In the genomic region with DNA sequence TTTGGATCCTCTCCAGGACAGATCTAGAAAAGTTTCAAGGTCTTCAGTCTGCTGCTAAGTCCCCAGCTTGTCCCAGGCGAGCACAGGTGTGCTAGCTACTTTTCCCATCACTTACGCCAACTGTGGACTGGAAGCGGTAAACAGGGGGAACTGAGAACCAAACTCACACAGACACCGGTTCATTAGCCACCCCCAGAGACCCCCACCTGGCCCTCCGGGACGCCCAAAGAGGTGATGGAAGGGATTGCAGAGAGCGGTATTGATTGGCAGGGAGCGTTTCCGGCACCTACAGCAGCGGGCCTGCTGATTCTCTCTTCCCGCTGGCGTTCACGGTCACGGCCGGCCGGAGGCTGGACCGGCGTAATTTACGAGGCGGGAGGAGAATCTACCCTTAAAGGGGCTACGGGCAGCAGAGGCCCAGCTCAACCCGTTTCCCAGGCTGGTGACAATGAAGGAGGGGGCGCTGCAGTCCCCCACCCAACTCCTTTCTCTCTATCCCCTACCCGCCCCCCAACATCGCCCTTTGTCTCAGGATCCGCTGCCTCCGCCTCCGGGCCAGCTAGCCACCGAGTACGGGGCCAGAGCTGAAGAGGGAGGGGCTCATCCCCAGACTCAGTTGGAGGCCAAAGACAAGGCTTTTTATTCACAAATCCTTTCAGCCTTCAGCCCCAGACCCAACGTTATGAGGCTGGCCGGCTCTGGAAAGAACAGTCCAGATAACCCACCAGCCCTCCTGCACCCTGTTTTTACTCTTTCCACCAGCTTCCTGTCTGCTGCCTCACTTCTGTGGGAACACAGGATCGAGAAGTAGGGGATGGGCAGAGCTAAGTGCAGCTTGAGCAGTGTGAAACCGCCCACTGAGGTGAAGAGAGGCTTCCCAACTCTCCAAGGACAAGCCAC, we compare ENCODE assay signal across 28 mouse cellular contexts. TPM values are rescaled to one million over a fixed set of nuclear protein-coding genes. Genes with fewer than 3 reads are reported as not detected.
A peak's percentile ranks its signal among the peaks of the same experiment; 100 is the strongest.
DNase-seq lines count a peak whose midpoint lies in the region; ATAC-seq and TF ChIP-seq lines count a peak whose summit lies in the region.
"Had no signal": no experiment of that assay in that cellular context is flagged by ENCODE, and none has a peak within 500 bp of the region (broad histone marks: within the 10 kb centered on the region; RNA-seq: fewer than 3 reads in every experiment).

No protein-coding gene starts in this region.

- no peak for TF ChIP-seq POLR2A in limb, embryonic 14.5 days (IDR thresholded peaks at IDR 0.05; ENCODE audit: borderline replicate concordance, extremely low read depth, insufficient read depth, insufficient read length)

- H3K9ac ChIP-seq in intestine, embryonic 14.5 days (ENCODE audit: low read length), result no peak overlapping the region
- no peak overlapping the region for H3K9ac ChIP-seq in intestine, embryonic 15.5 days
- H3K9ac ChIP-seq in limb, embryonic 14.5 days (ENCODE audit: low read depth, low read length, severe bottlenecking), result no peak overlapping the region
- H3K9ac ChIP-seq: liver, postnatal 0 days had no signal

- no peak overlapping the region for H3K4me2 ChIP-seq in intestine, embryonic 14.5 days (ENCODE audit: low read length)
- H3K4me2 ChIP-seq in intestine, embryonic 15.5 days (replicated peaks), result no peak overlapping the region
- peak overlapping the region; percentile 35; the same call in 1 of the 2 replicates for H3K4me2 ChIP-seq in limb, embryonic 14.5 days (replicated peaks; ENCODE audit: low read depth, low read length, severe bottlenecking)

- H3K27me3 ChIP-seq in intestine, embryonic 14.5 days (replicated peaks; ENCODE audit: control insufficient read depth, insufficient read depth, low read length), result peaks cover 100% of the 10 kb centered on the region
- H3K27me3 ChIP-seq in intestine, embryonic 15.5 days (replicated peaks), result peaks cover 95% of the 10 kb centered on the region
- peaks cover 97% of the 10 kb centered on the region for H3K27me3 ChIP-seq in E14TG2a.4 (ENCODE audit: insufficient read depth, low read length)
- H3K27me3 ChIP-seq in limb, embryonic 14.5 days (ENCODE audit: control insufficient read depth, insufficient read depth, low read length), result peaks cover 97% of the 10 kb centered on the region

- no peaks in the 10 kb centered on the region for H3K9me3 ChIP-seq in intestine, embryonic 14.5 days (ENCODE audit: control insufficient read depth, low read length)
- H3K9me3 ChIP-seq in intestine, embryonic 15.5 days, result no peaks in the 10 kb centered on the region; the same call in 1 of the 2 replicates
- no peaks in the 10 kb centered on the region for H3K9me3 ChIP-seq in E14TG2a.4 (ENCODE audit: low read length)
- no peaks in the 10 kb centered on the region for H3K9me3 ChIP-seq in limb, embryonic 14.5 days (ENCODE audit: control insufficient read depth, low read length)
- H3K9me3 ChIP-seq: hindbrain, embryonic 10.5 days had no signal

- ATAC-seq in intestine, embryonic 14.5 days (replicated peaks; ENCODE audit: low FRiP score, low TSS enrichment, low read depth), result no peak
- no peak for ATAC-seq in intestine, embryonic 15.5 days
- ATAC-seq in limb, embryonic 14.5 days (ENCODE audit: low FRiP score, low read depth), result no peak
- ATAC-seq: activated CD4-positive, CD25-positive, alpha-beta regulatory T cell, adult 4 months; hindbrain, postnatal 0 days; liver, postnatal 0 days had no signal

- TF ChIP-seq CTCF in E14TG2a.4 (conservative IDR thresholded peaks at IDR 0.05; ENCODE audit: low read length), result no peak

- DNase-seq in intestine, embryonic 14.5 days (ENCODE audit: low spot score), result peak; percentile 58
- DNase-seq in R1 (ENCODE audit: low read depth, low spot score), result peak; percentile 62
- no peak for DNase-seq in limb, embryonic 14.5 days (ENCODE audit: low spot score)
- DNase-seq in cerebellum, postnatal 4 days (ENCODE audit: low spot score in 2 of 2), result no peak
- DNase-seq in layer of hippocampus, adult 18-20 months (ENCODE audit: low spot score in 2 of 2), result no peak
- no peak for DNase-seq in thymus, postnatal 14 days
- DNase-seq: adrenal gland, postnatal 10 days; B cell, adult 2 months; cerebellum, adult 9-11 months; embryo, embryonic 11 days; heart, adult 2 months; liver; liver, postnatal 0 days; lung, postnatal 10 days; midbrain, embryonic 14.5 days; right cerebral cortex, adult 18-20 months; thymus, postnatal 25 days had no signal

- no peak overlapping the region for H3K27ac ChIP-seq in intestine, embryonic 14.5 days (ENCODE audit: low read depth)
- H3K27ac ChIP-seq in intestine, embryonic 15.5 days, result no peak overlapping the region
- no peak overlapping the region for H3K27ac ChIP-seq in limb, embryonic 14.5 days (replicated peaks; ENCODE audit: low read depth, low read length)
- H3K27ac ChIP-seq: heart, adult 2 months; hindbrain, embryonic 10.5 days; hindbrain, postnatal 0 days; left cerebral cortex, adult 2 months had no signal

- no peak overlapping the region for H3K4me3 ChIP-seq in intestine, embryonic 14.5 days (ENCODE audit: low read depth, low read length)
- H3K4me3 ChIP-seq in intestine, embryonic 15.5 days (replicated peaks), result no peak overlapping the region
- H3K4me3 ChIP-seq in E14TG2a.4 (replicated peaks; ENCODE audit: low read length), result peak overlapping the region; percentile 39
- H3K4me3 ChIP-seq in limb, embryonic 14.5 days (replicated peaks; ENCODE audit: low read length), result peak overlapping the region; percentile 11
- H3K4me3 ChIP-seq: heart, adult 2 months; hindbrain, embryonic 10.5 days; left cerebral cortex, adult 2 months had no signal

- no peaks in the 10 kb centered on the region for H3K36me3 ChIP-seq in intestine, embryonic 14.5 days (ENCODE audit: control insufficient read depth, insufficient read depth, low read length)
- H3K36me3 ChIP-seq in intestine, embryonic 15.5 days, result no peaks in the 10 kb centered on the region
- no peaks in the 10 kb centered on the region for H3K36me3 ChIP-seq in E14TG2a.4 (ENCODE audit: insufficient read depth, low read length)
- H3K36me3 ChIP-seq in limb, embryonic 14.5 days (ENCODE audit: control insufficient read depth, insufficient read depth, low read length), result no peaks in the 10 kb centered on the region
- H3K36me3 ChIP-seq: hindbrain, embryonic 10.5 days had no signal

- H3K4me1 ChIP-seq in intestine, embryonic 14.5 days (replicated peaks; ENCODE audit: control insufficient read depth, insufficient read depth, low read length), result no peaks in the 10 kb centered on the region
- peaks cover 6% of the 10 kb centered on the region; the same call in 1 of the 2 replicates for H3K4me1 ChIP-seq in intestine, embryonic 15.5 days (replicated peaks)
- H3K4me1 ChIP-seq in E14TG2a.4 (replicated peaks; ENCODE audit: low read depth, low read length), result peaks cover 60% of the 10 kb centered on the region
- peaks cover 5% of the 10 kb centered on the region for H3K4me1 ChIP-seq in limb, embryonic 14.5 days (ENCODE audit: control insufficient read depth, insufficient read depth, low read length)

- WGBS in intestine, embryonic 14.5 days, result 2% methylated on average over 33 of the region's 34 CpGs
- 1% methylated on average over 34 of the region's 34 CpGs for WGBS in intestine, embryonic 15.5 days
- WGBS in limb, embryonic 14.5 days, result 4% methylated on average over 30 of the region's 34 CpGs

RNA-seq across cellular contexts. Expression of gene Hoxc12, which starts 2.9 kb away (rescaled TPM):
- not detected in 2 replicates for polyA plus RNA-seq in intestine, embryonic 14.5 days (2014; fragmentation: Nextera tagmentation; extraction: Ambion mirVana)
- polyA plus RNA-seq in intestine, embryonic 15.5 days (2015; fragmentation: Nextera tagmentation; extraction: Ambion mirVana), result not detected in 2 replicates
- 3.6 and 4.5 TPM in 2 replicates for polyA plus RNA-seq in limb, embryonic 14.5 days (2012; rRNA removed)
- 4.0 and 4.2 TPM in 2 replicates for polyA plus RNA-seq in limb, embryonic 14.5 days (2014; fragmentation: Nextera tagmentation; extraction: Ambion mirVana)
- total RNA-seq in layer of hippocampus, adult 18-20 months (2021), result not detected
- total RNA-seq: adrenal gland, postnatal 10 days; gastrocnemius, adult 8-10 months; heart, adult 2 months; hindbrain, postnatal 0 days; left cerebral cortex, adult 2 months; megakaryocyte progenitor cell, adult 5-6 weeks had no signal
- polyA plus RNA-seq: activated CD4-positive, CD25-positive, alpha-beta regulatory T cell, adult 4 months; brain, embryonic 14.5 days; embryonic facial prominence, embryonic 14.5 days; heart, adult 2 months; heart, embryonic 16.5 days; hindbrain, embryonic 10.5 days; hindbrain, postnatal 0 days; liver, postnatal 0 days; midbrain, embryonic 14.5 days had no signal

RNA-seq across cellular contexts. Expression of gene Hoxc11, which starts 14.7 kb away (rescaled TPM):
- 0.11 TPM in 2 replicates for polyA plus RNA-seq in intestine, embryonic 14.5 days (2014; fragmentation: Nextera tagmentation; extraction: Ambion mirVana)
- not detected in 2 replicates for polyA plus RNA-seq in intestine, embryonic 15.5 days (2015; fragmentation: Nextera tagmentation; extraction: Ambion mirVana)
- polyA plus RNA-seq in limb, embryonic 14.5 days (2012; rRNA removed), result 7.4 and 7.6 TPM in 2 replicates
- 1.4 TPM in 2 replicates for polyA plus RNA-seq in limb, embryonic 14.5 days (2014; fragmentation: Nextera tagmentation; extraction: Ambion mirVana)
- not detected for total RNA-seq in layer of hippocampus, adult 18-20 months (2021)
- total RNA-seq: heart, adult 2 months; hindbrain, postnatal 0 days; left cerebral cortex, adult 2 months; megakaryocyte progenitor cell, adult 5-6 weeks had no signal
- polyA plus RNA-seq: activated CD4-positive, CD25-positive, alpha-beta regulatory T cell, adult 4 months; brain, embryonic 14.5 days; embryonic facial prominence, embryonic 14.5 days; heart, adult 2 months; heart, embryonic 16.5 days; hindbrain, embryonic 10.5 days; hindbrain, postnatal 0 days; liver, postnatal 0 days; midbrain, embryonic 14.5 days had no signal

RNA-seq across cellular contexts. Expression of gene Hoxc13, which starts 18.6 kb away (rescaled TPM):
- polyA plus RNA-seq in intestine, embryonic 14.5 days (2014; fragmentation: Nextera tagmentation; extraction: Ambion mirVana), result not detected in 2 replicates
- not detected in 2 replicates for polyA plus RNA-seq in intestine, embryonic 15.5 days (2015; fragmentation: Nextera tagmentation; extraction: Ambion mirVana)
- 2.5 and 2.9 TPM in 2 replicates for polyA plus RNA-seq in limb, embryonic 14.5 days (2012; rRNA removed)
- polyA plus RNA-seq in limb, embryonic 14.5 days (2014; fragmentation: Nextera tagmentation; extraction: Ambion mirVana), result 6.1 and 7.7 TPM in 2 replicates
- total RNA-seq in layer of hippocampus, adult 18-20 months (2021), result not detected
- total RNA-seq: adrenal gland, postnatal 10 days; gastrocnemius, adult 8-10 months; heart, adult 2 months; hindbrain, postnatal 0 days; left cerebral cortex, adult 2 months; megakaryocyte progenitor cell, adult 5-6 weeks had no signal
- polyA plus RNA-seq: activated CD4-positive, CD25-positive, alpha-beta regulatory T cell, adult 4 months; heart, adult 2 months; heart, embryonic 16.5 days; hindbrain, postnatal 0 days; liver, postnatal 0 days; midbrain, embryonic 14.5 days had no signal

RNA-seq across cellular contexts. Expression of gene Hoxc10, which starts 27.1 kb away (rescaled TPM):
- 2.6 and 3.1 TPM in 2 replicates for polyA plus RNA-seq in intestine, embryonic 14.5 days (2014; fragmentation: Nextera tagmentation; extraction: Ambion mirVana)
- polyA plus RNA-seq in intestine, embryonic 15.5 days (2015; fragmentation: Nextera tagmentation; extraction: Ambion mirVana), result 1.9 and 2.6 TPM in 2 replicates
- 9.7 and 14.3 TPM in 2 replicates for polyA plus RNA-seq in limb, embryonic 14.5 days (2012; rRNA removed)
- 5.8 and 6.0 TPM in 2 replicates for polyA plus RNA-seq in limb, embryonic 14.5 days (2014; fragmentation: Nextera tagmentation; extraction: Ambion mirVana)
- total RNA-seq in layer of hippocampus, adult 18-20 months (2021), result not detected
- total RNA-seq: heart, adult 2 months; hindbrain, postnatal 0 days; left cerebral cortex, adult 2 months; megakaryocyte progenitor cell, adult 5-6 weeks had no signal
- polyA plus RNA-seq: activated CD4-positive, CD25-positive, alpha-beta regulatory T cell, adult 4 months; brain, embryonic 14.5 days; embryonic facial prominence, embryonic 14.5 days; heart, adult 2 months; heart, embryonic 16.5 days; hindbrain, embryonic 10.5 days; hindbrain, postnatal 0 days; liver, postnatal 0 days; midbrain, embryonic 14.5 days had no signal

RNA-seq across cellular contexts. Expression of gene Hoxc5, which starts 27.7 kb away (rescaled TPM):
- 12.2 and 14.1 TPM in 2 replicates for polyA plus RNA-seq in intestine, embryonic 14.5 days (2014; fragmentation: Nextera tagmentation; extraction: Ambion mirVana)
- polyA plus RNA-seq in intestine, embryonic 15.5 days (2015; fragmentation: Nextera tagmentation; extraction: Ambion mirVana), result 7.7 and 10.1 TPM in 2 replicates
- 7.6 and 9.0 TPM in 2 replicates for polyA plus RNA-seq in limb, embryonic 14.5 days (2012; rRNA removed)
- 2.6 and 3.5 TPM in 2 replicates for polyA plus RNA-seq in limb, embryonic 14.5 days (2014; fragmentation: Nextera tagmentation; extraction: Ambion mirVana)
- total RNA-seq in layer of hippocampus, adult 18-20 months (2021), result not detected
- total RNA-seq: heart, adult 2 months; left cerebral cortex, adult 2 months; megakaryocyte progenitor cell, adult 5-6 weeks had no signal
- polyA plus RNA-seq: activated CD4-positive, CD25-positive, alpha-beta regulatory T cell, adult 4 months; liver, postnatal 0 days had no signal

Comparison
In these comparisons a context has a peak if more than half of its experiments do, and no peak if none do; other contexts are left out.
1. DNase-seq: peak in intestine, embryonic 14.5 days (single experiment) and R1 (single experiment); none in limb, embryonic 14.5 days (single experiment), cerebellum, postnatal 4 days (0 of 2), layer of hippocampus, adult 18-20 months (0 of 2) and thymus, postnatal 14 days (single experiment).
2. H3K4me3 ChIP-seq: peak in E14TG2a.4 (single experiment) and limb, embryonic 14.5 days (single experiment); none in intestine, embryonic 14.5 days (single experiment) and intestine, embryonic 15.5 days (single experiment).